ENCODE assay signal across 8 mouse cellular contexts in the genomic region with DNA sequence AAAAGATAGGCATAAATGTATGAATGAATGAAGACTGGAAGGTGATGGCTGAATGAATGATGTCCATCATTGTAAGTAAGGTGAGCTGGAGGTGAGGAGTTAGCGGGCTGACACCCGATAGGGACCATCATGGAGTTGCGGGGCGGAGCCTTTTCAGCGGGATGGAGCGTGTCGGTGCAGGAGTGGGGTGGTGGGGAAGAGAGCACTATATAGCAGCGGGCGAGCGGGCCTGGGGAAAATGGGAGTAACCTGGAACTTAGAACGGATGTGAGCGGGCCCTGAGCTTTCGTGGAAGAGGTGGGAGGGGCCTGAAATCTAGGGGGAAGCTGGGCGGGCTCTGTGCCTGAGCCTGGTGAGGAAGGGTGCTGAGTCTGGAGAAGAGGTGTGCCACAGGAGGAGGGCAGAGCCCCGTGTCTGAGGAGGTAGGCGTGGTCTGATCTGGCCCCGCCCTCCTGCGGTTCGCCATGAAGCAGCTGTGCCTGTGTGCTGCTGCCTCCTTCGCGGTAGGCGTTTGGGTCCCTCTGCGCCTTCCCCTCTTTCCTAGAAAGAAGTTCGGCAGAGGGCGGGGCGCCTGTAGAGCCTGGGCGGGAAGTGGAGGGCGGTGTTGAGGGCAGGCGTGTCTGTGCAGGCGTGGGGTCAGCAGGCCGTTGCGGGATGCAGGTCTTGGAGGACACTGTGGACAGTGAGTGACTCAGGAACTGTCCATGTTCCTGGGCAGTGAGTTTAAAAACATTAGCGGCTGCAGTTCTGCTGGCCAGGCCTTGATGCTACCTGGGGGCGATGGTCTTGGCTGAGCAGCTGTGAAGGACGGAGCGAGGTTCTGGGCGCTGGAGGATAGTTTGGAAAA. TPM values are rescaled to one million over a fixed set of nuclear protein-coding genes. Genes with fewer than 3 reads are reported as not detected.
A peak's percentile ranks its signal among the peaks of the same experiment; 100 is the strongest.
DNase-seq lines count a peak whose midpoint lies in the region; ATAC-seq and TF ChIP-seq lines count a peak whose summit lies in the region.

No protein-coding gene starts in this region.

- peak overlapping the region; percentile 75 for H3K9ac ChIP-seq in heart, embryonic 12.5 days
- H3K9ac ChIP-seq in kidney, embryonic 16.5 days (replicated peaks; ENCODE audit: low read length) = peak overlapping the region; percentile 73
- peak overlapping the region; percentile 0; the same call in 1 of the 2 replicates for H3K9ac ChIP-seq in liver, adult 2 months (ENCODE audit: low read depth, low read length)

- H3K27me3 ChIP-seq in heart, embryonic 12.5 days (replicated peaks) = no peaks in the 10 kb centered on the region
- no peaks in the 10 kb centered on the region for H3K27me3 ChIP-seq in kidney, embryonic 16.5 days (ENCODE audit: insufficient read depth, low read length)
- H3K27me3 ChIP-seq in liver, adult 2 months (ENCODE audit: control insufficient read depth, insufficient read depth, low read length) = no peaks in the 10 kb centered on the region

- peak overlapping the region; percentile 31; the same call in 1 of the 2 replicates for H3K27ac ChIP-seq in heart, embryonic 12.5 days (ENCODE audit: poor library complexity, severe bottlenecking)
- peak overlapping the region; percentile 87 for H3K27ac ChIP-seq in kidney, embryonic 16.5 days (ENCODE audit: low read length)
- H3K27ac ChIP-seq in liver, adult 2 months (replicated peaks; ENCODE audit: insufficient read depth, low read depth, low read length) = no peak overlapping the region

- H3K9me3 ChIP-seq in heart, embryonic 12.5 days (replicated peaks) = no peaks in the 10 kb centered on the region
- no peaks in the 10 kb centered on the region for H3K9me3 ChIP-seq in kidney, embryonic 16.5 days (ENCODE audit: low read length)

- H3K79me2 ChIP-seq in liver, adult 2 months (ENCODE audit: control insufficient read depth, insufficient read depth, low read length) = no peaks in the 10 kb centered on the region

- no peak for TF ChIP-seq POLR2A in brain, embryonic 14.5 days (IDR thresholded peaks at IDR 0.05; ENCODE audit: borderline replicate concordance, extremely low read depth, insufficient read depth, insufficient read length, poor library complexity, severe bottlenecking)
- no peak for TF ChIP-seq POLR2A in liver, adult 2 months (IDR thresholded peaks at IDR 0.05; ENCODE audit: extremely low read depth, insufficient read depth, low read length)

- TF ChIP-seq CTCF in brain, embryonic 14.5 days (IDR thresholded peaks at IDR 0.05; ENCODE audit: borderline replicate concordance, extremely low read depth, insufficient read depth, insufficient read length) = no peak
- no peak for TF ChIP-seq CTCF in liver, adult 2 months (IDR thresholded peaks at IDR 0.05; ENCODE audit: low read depth, low read length)

- H3K4me2 ChIP-seq in heart, embryonic 12.5 days = peak overlapping the region; percentile 79
- peak overlapping the region; percentile 76 for H3K4me2 ChIP-seq in kidney, embryonic 16.5 days (replicated peaks; ENCODE audit: low read depth, low read length)

- peak; percentile 89 for DNase-seq in CD4-positive helper T cell, adult 2 months (ENCODE audit: low read depth, low spot score)
- peak; percentile 91 for DNase-seq in brain, embryonic 14.5 days (ENCODE audit: low read depth)
- peak; percentile 50 for DNase-seq in liver, adult 2 months (ENCODE audit: extremely low read depth, low read depth, low spot score)
- DNase-seq in spleen, postnatal 36 days (ENCODE audit: low spot score in 2 of 2) = peak; percentile 79 to 80

- H3K4me1 ChIP-seq in heart, embryonic 12.5 days (replicated peaks) = peaks cover 15% of the 10 kb centered on the region
- peaks cover 10% of the 10 kb centered on the region for H3K4me1 ChIP-seq in kidney, embryonic 16.5 days (ENCODE audit: insufficient read depth, low read length)
- H3K4me1 ChIP-seq in liver, adult 2 months (ENCODE audit: control insufficient read depth, insufficient read depth, low read length) = no peaks in the 10 kb centered on the region

- no peaks in the 10 kb centered on the region for H3K36me3 ChIP-seq in heart, embryonic 12.5 days
- H3K36me3 ChIP-seq in kidney, embryonic 16.5 days (ENCODE audit: insufficient read depth, low read length) = no peaks in the 10 kb centered on the region
- H3K36me3 ChIP-seq in liver, adult 2 months (ENCODE audit: control insufficient read depth, insufficient read depth, low read length) = no peaks in the 10 kb centered on the region

- H3K4me3 ChIP-seq in heart, embryonic 12.5 days = peak overlapping the region; percentile 58
- peak overlapping the region; percentile 59 for H3K4me3 ChIP-seq in kidney, embryonic 16.5 days (ENCODE audit: low read length)
- H3K4me3 ChIP-seq in liver, adult 2 months (ENCODE audit: insufficient read depth, low read depth, low read length) = peak overlapping the region; percentile 34; the same call in 1 of the 2 replicates

- ATAC-seq in erythroblast, adult 5-6 weeks (replicated peaks; ENCODE audit: low FRiP score, poor library complexity, severe bottlenecking) = peak; percentile 87
- peak; percentile 90 for ATAC-seq in heart, embryonic 12.5 days (ENCODE audit: insufficient number of reproducible peaks, low FRiP score)
- ATAC-seq in kidney, embryonic 16.5 days (ENCODE audit: low FRiP score, low TSS enrichment) = peak; percentile 97
- peak; percentile 79 for ATAC-seq in monocyte, adult 5-6 weeks (replicated peaks; ENCODE audit: insufficient number of reproducible peaks, low FRiP score, low TSS enrichment, poor library complexity, severe bottlenecking)

- WGBS in heart, embryonic 12.5 days = 3% methylated on average over 37 of the region's 37 CpGs
- 1% methylated on average over 37 of the region's 37 CpGs for WGBS in kidney, embryonic 16.5 days
- 9% methylated on average over 37 of the region's 37 CpGs for WGBS in liver, adult 2 months

RNA-seq across cellular contexts. Expression of a gene that starts 5.1 kb away (rescaled TPM):
- 74.1 and 85.9 TPM in 2 replicates for polyA plus RNA-seq in brain, embryonic 14.5 days (2012; rRNA removed)
- not detected in 2 replicates for total RNA-seq in erythroblast, adult 5-6 weeks (2015; ENCODE audit: low replicate concordance)
- 0.28 and 1.1 TPM in 2 replicates for total RNA-seq in erythroblast, adult 5-6 weeks (2017; ENCODE audit: low replicate concordance)
- polyA plus RNA-seq in heart, embryonic 12.5 days (2016; fragmentation: Nextera tagmentation; extraction: Ambion mirVana) = 9.6 and 12.1 TPM in 2 replicates
- 16.0 and 17.6 TPM in 2 replicates for polyA plus RNA-seq in kidney, embryonic 16.5 days (2015; fragmentation: Nextera tagmentation; extraction: Ambion mirVana)
- 5.6 and 6.6 TPM in 2 replicates for total RNA-seq in liver, adult 2 months (2014; rRNA removed)
- polyA plus RNA-seq in liver, adult 2 months (2012; rRNA removed) = 12.8 and 19.5 TPM in 2 replicates
- total RNA-seq in monocyte, adult 5-6 weeks (2017) = 0.38 to 3.9 TPM (median 1.1 TPM) in 3 replicates

RNA-seq across cellular contexts. Expression of a gene that starts 5.9 kb away (rescaled TPM):
- polyA plus RNA-seq in brain, embryonic 14.5 days (2012; rRNA removed) = 75.9 and 83.4 TPM in 2 replicates
- total RNA-seq in erythroblast, adult 5-6 weeks (2015; ENCODE audit: low replicate concordance) = 0.63 and 0.96 TPM in 2 replicates
- total RNA-seq in erythroblast, adult 5-6 weeks (2017; ENCODE audit: low replicate concordance) = 0.56 and 3.7 TPM in 2 replicates
- polyA plus RNA-seq in heart, embryonic 12.5 days (2016; fragmentation: Nextera tagmentation; extraction: Ambion mirVana) = 25.4 and 25.6 TPM in 2 replicates
- 41.8 and 48.4 TPM in 2 replicates for polyA plus RNA-seq in kidney, embryonic 16.5 days (2015; fragmentation: Nextera tagmentation; extraction: Ambion mirVana)
- total RNA-seq in liver, adult 2 months (2014; rRNA removed) = 1.5 and 1.6 TPM in 2 replicates
- polyA plus RNA-seq in liver, adult 2 months (2012; rRNA removed) = 5.4 and 9.2 TPM in 2 replicates
- 4.8 to 5.8 TPM (median 5.0 TPM) in 3 replicates for total RNA-seq in monocyte, adult 5-6 weeks (2017)

RNA-seq across cellular contexts. Expression of a gene that starts 15.4 kb away (rescaled TPM):
- polyA plus RNA-seq in brain, embryonic 14.5 days (2012; rRNA removed) = 3.0 and 3.8 TPM in 2 replicates
- total RNA-seq in erythroblast, adult 5-6 weeks (2015; ENCODE audit: low replicate concordance) = 0.63 and 1.9 TPM in 2 replicates
- total RNA-seq in erythroblast, adult 5-6 weeks (2017; ENCODE audit: low replicate concordance) = 1.4 TPM in 1 of 2 replicates, not detected in the other
- 3.3 and 3.5 TPM in 2 replicates for polyA plus RNA-seq in heart, embryonic 12.5 days (2016; fragmentation: Nextera tagmentation; extraction: Ambion mirVana)
- 5.6 and 6.3 TPM in 2 replicates for polyA plus RNA-seq in kidney, embryonic 16.5 days (2015; fragmentation: Nextera tagmentation; extraction: Ambion mirVana)
- 1.8 and 2.5 TPM in 2 replicates for total RNA-seq in liver, adult 2 months (2014; rRNA removed)
- 0.16 and 0.18 TPM in 2 replicates for polyA plus RNA-seq in liver, adult 2 months (2012; rRNA removed)
- total RNA-seq in monocyte, adult 5-6 weeks (2017) = 1.8 to 5.2 TPM (median 4.2 TPM) in 3 replicates

RNA-seq across cellular contexts. Expression of a gene that starts 27.4 kb away (rescaled TPM):
- 5.5 and 6.7 TPM in 2 replicates for polyA plus RNA-seq in brain, embryonic 14.5 days (2012; rRNA removed)
- 2.9 and 6.0 TPM in 2 replicates for total RNA-seq in erythroblast, adult 5-6 weeks (2015; ENCODE audit: low replicate concordance)
- total RNA-seq in erythroblast, adult 5-6 weeks (2017; ENCODE audit: low replicate concordance) = 2.0 and 8.8 TPM in 2 replicates
- polyA plus RNA-seq in heart, embryonic 12.5 days (2016; fragmentation: Nextera tagmentation; extraction: Ambion mirVana) = 0.50 and 0.72 TPM in 2 replicates
- 0.66 and 0.82 TPM in 2 replicates for polyA plus RNA-seq in kidney, embryonic 16.5 days (2015; fragmentation: Nextera tagmentation; extraction: Ambion mirVana)
- 0.55 and 0.67 TPM in 2 replicates for total RNA-seq in liver, adult 2 months (2014; rRNA removed)
- polyA plus RNA-seq in liver, adult 2 months (2012; rRNA removed) = 0.29 and 0.56 TPM in 2 replicates
- 0.75 to 2.4 TPM (median 1.8 TPM) in 3 replicates for total RNA-seq in monocyte, adult 5-6 weeks (2017)

RNA-seq across cellular contexts. Expression of a gene that starts 32.6 kb away (rescaled TPM):
- polyA plus RNA-seq in brain, embryonic 14.5 days (2012; rRNA removed) = 5.3 and 8.2 TPM in 2 replicates
- total RNA-seq in erythroblast, adult 5-6 weeks (2015; ENCODE audit: low replicate concordance) = 1.7 and 2.7 TPM in 2 replicates
- not detected in 2 replicates for total RNA-seq in erythroblast, adult 5-6 weeks (2017; ENCODE audit: low replicate concordance)
- polyA plus RNA-seq in heart, embryonic 12.5 days (2016; fragmentation: Nextera tagmentation; extraction: Ambion mirVana) = 27.2 and 27.4 TPM in 2 replicates
- polyA plus RNA-seq in kidney, embryonic 16.5 days (2015; fragmentation: Nextera tagmentation; extraction: Ambion mirVana) = 18.5 and 22.8 TPM in 2 replicates
- 0.94 and 1.6 TPM in 2 replicates for total RNA-seq in liver, adult 2 months (2014; rRNA removed)
- polyA plus RNA-seq in liver, adult 2 months (2012; rRNA removed) = 3.5 and 4.2 TPM in 2 replicates
- total RNA-seq in monocyte, adult 5-6 weeks (2017) = not detected in 3 replicates

Comparison
In these comparisons a context has a peak if more than half of its experiments do, and no peak if none do; other contexts are left out.
1. H3K9ac ChIP-seq: peak in every context shown above with its lines; median percentile 75 in heart, embryonic 12.5 days; 73 in kidney, embryonic 16.5 days; 0 in liver, adult 2 months.